Mouse (Mus musculus): ENCODE results near the gene Apbb2. TPM values are rescaled to one million over a fixed set of nuclear protein-coding genes. Genes with fewer than 3 reads are reported as not detected.

The Apbb2 gene
- total RNA-seq, 2 experiments from 2014 or later, result 57.3 to 64.0 TPM

GRCm38 (mm10) chr5:66559591-66560175, 58.9 kb downstream of the Apbb2 start:
- peak in 1 of 2 experiments; percentile 36 for DNase-seq (ENCODE audit: low spot score in 2 of 2)
- intact Hi-C loops (cut with DNase I), result no loop called here

- no peak for DNase-seq (ENCODE audit: low spot score in 2 of 2)
- intact Hi-C loops (cut with DNase I), result no loop called here
These were observed 60.5 kb downstream of the Apbb2 start for GRCm38 (mm10) chr5:66558094-66558493.

- intact Hi-C loops (cut with DNase I), result no loop called here
- no peak for DNase-seq (ENCODE audit: low spot score in 2 of 2)
These were observed 64.7 kb downstream of the Apbb2 start for GRCm38 (mm10) chr5:66553933-66554332.

GRCm38 (mm10) chr5:66552246-66552645, 66.3 kb downstream of the Apbb2 start:
- intact Hi-C loops (cut with DNase I), result no loop called here
- DNase-seq (ENCODE audit: low spot score in 2 of 2), result no peak

GRCm38 (mm10) chr5:66550292-66550691, 68.3 kb downstream of the Apbb2 start:
- no peak for DNase-seq (ENCODE audit: low spot score in 2 of 2)
- intact Hi-C loops (cut with DNase I), result no loop called here

GRCm38 (mm10) chr5:66549691-66550090, 68.9 kb downstream of the Apbb2 start:
- no peak for DNase-seq (ENCODE audit: low spot score in 2 of 2)
- intact Hi-C loops (cut with DNase I), result no loop called here

GRCm38 (mm10) chr5:66546969-66547511, 71.5 kb downstream of the Apbb2 start:
- intact Hi-C loops (cut with DNase I), result no loop called here
- no peak for DNase-seq (ENCODE audit: low spot score in 2 of 2)

- no peak for DNase-seq (ENCODE audit: low spot score in 2 of 2)
- intact Hi-C loops (cut with DNase I), result no loop called here
These were observed 72.9 kb downstream of the Apbb2 start for GRCm38 (mm10) chr5:66545573-66546141.

- intact Hi-C loops (cut with DNase I), result no loop called here
- DNase-seq (ENCODE audit: low spot score in 2 of 2), result no peak
These were observed 74.8 kb downstream of the Apbb2 start for GRCm38 (mm10) chr5:66543761-66544160.

- intact Hi-C loops (cut with DNase I), result no loop called here
These were observed 75.2 kb downstream of the Apbb2 start for GRCm38 (mm10) chr5:66543344-66543743.

GRCm38 (mm10) chr5:66542521-66542920, 76.1 kb downstream of the Apbb2 start:
- intact Hi-C loops (cut with DNase I), result no loop called here
- DNase-seq (ENCODE audit: low spot score in 2 of 2), result no peak

More at GRCm38 (mm10) chr5:66543344-66543743, 75.2 kb downstream of the Apbb2 start:
- no peak for DNase-seq (ENCODE audit: low spot score in 2 of 2)

- no peak for DNase-seq (ENCODE audit: low spot score in 2 of 2)
- intact Hi-C loops (cut with DNase I), result no loop called here
These were observed 77.2 kb downstream of the Apbb2 start for GRCm38 (mm10) chr5:66541385-66541784.

GRCm38 (mm10) chr5:66540246-66540645, 78.3 kb downstream of the Apbb2 start:
- DNase-seq (ENCODE audit: low spot score in 2 of 2), result no peak
- intact Hi-C loops (cut with DNase I), result no loop called here

GRCm38 (mm10) chr5:66537811-66538210, 80.8 kb downstream of the Apbb2 start:
- intact Hi-C loops (cut with DNase I), result no loop called here
- no peak for DNase-seq (ENCODE audit: low spot score in 2 of 2)

- intact Hi-C loops (cut with DNase I), result no loop called here
- no peak for DNase-seq (ENCODE audit: low spot score in 2 of 2)
These were observed 81.8 kb downstream of the Apbb2 start for GRCm38 (mm10) chr5:66536696-66537358.

GRCm38 (mm10) chr5:66535566-66536236, 82.9 kb downstream of the Apbb2 start:
- DNase-seq (ENCODE audit: low spot score in 2 of 2), result no peak
- intact Hi-C loops (cut with DNase I), result loop anchor here (1.0 kb wide), 1 partner anchor 14 kb away; no protein-coding TSS in a partner anchor

- DNase-seq (ENCODE audit: low spot score in 2 of 2), result no peak
These were observed 84.7 kb downstream of the Apbb2 start for GRCm38 (mm10) chr5:66533711-66534425.

GRCm38 (mm10) chr5:66532827-66533226, 85.8 kb downstream of the Apbb2 start:
- intact Hi-C loops (cut with DNase I), result no loop called here
- no peak for DNase-seq (ENCODE audit: low spot score in 2 of 2)

More at GRCm38 (mm10) chr5:66533711-66534425, 84.7 kb downstream of the Apbb2 start:
- intact Hi-C loops (cut with DNase I), result no loop called here

- no peak for DNase-seq (ENCODE audit: low spot score in 2 of 2)
- intact Hi-C loops (cut with DNase I), result no loop called here
These were observed 88.2 kb downstream of the Apbb2 start for GRCm38 (mm10) chr5:66530361-66530760.

GRCm38 (mm10) chr5:66529631-66530030, 89.0 kb downstream of the Apbb2 start:
- DNase-seq (ENCODE audit: low spot score in 2 of 2), result no peak
- intact Hi-C loops (cut with DNase I), result no loop called here
